Mouse (Mus musculus) intestine, embryonic 16.5 days (tissue): ENCODE measurements around the gene Tatdn3. TPM values are rescaled to one million over a fixed set of nuclear protein-coding genes. Genes with fewer than 3 reads are reported as not detected.

Experiments used
- ATAC-seq: fragments of 200-750 bp; cut with Nextera tagmentation; 2 replicates; pipeline ENCODE4 v1.8.0; 2017; ENCODE audit warnings: moderate TSS enrichment, moderate library complexity
- H3K27ac ChIP-seq: fragments of 300-500 bp; sonication (generic); 2 replicates; pipeline ENCODE4 v1.5.1; 2014; ENCODE audit warnings: mild to moderate bottlenecking, low read length
- H3K27me3 ChIP-seq: fragments of 300-500 bp; sonication (generic); replicated peaks from 2 replicates; pipeline ENCODE4 v1.6.1; 2014; ENCODE audit warnings: low read length, control low read depth, mixed read lengths; ENCODE audit not compliant: control insufficient read depth, insufficient read depth
- H3K36me3 ChIP-seq: fragments of 300-500 bp; sonication (generic); 2 replicates; pipeline ENCODE4 v1.6.1; 2014; ENCODE audit warnings: low read length, control low read depth; ENCODE audit not compliant: control insufficient read depth, insufficient read depth
- H3K4me1 ChIP-seq: fragments of 300-500 bp; sonication (generic); 2 replicates; pipeline ENCODE4 v1.6.1; 2014; ENCODE audit warnings: low read length, control low read depth, mixed read lengths; ENCODE audit not compliant: control insufficient read depth, insufficient read depth
- H3K4me2 ChIP-seq: fragments of 300-500 bp; sonication (generic); 2 replicates; pipeline ENCODE4 v1.6.1; 2014; ENCODE audit warnings: low read depth, low read length, control low read depth
- H3K4me3 ChIP-seq: fragments of 300-500 bp; sonication (generic); 2 replicates; pipeline ENCODE4 v1.5.1; 2014; ENCODE audit warnings: mild to moderate bottlenecking, low read length
- H3K9ac ChIP-seq: fragments of 300-500 bp; sonication (generic); 2 replicates; pipeline ENCODE4 v1.6.1; 2014; ENCODE audit warnings: low read depth, low read length
- H3K9me3 ChIP-seq: fragments of 300-500 bp; sonication (generic); 2 replicates; pipeline ENCODE4 v1.6.1; 2016; ENCODE audit warnings: low read length, control low read depth; ENCODE audit not compliant: control insufficient read depth
- WGBS: fragments of 180-500 bp; shearing (Covaris S2); extraction: QIAGEN DNeasy Blood & Tissue Kit; methylation state at CpG from one replicate; pipeline ENCODE4 v1.1.7; 2014; 5-methylcytosine and 5-hydroxymethylcytosine counted together
- polyA plus RNA-seq: library from polyadenylated mRNA; unstranded; fragments of >200 nt; fragmentation: Nextera tagmentation; extraction: Ambion mirVana; gene quantifications from 2 replicates; pipeline ENCODE4 v1.2.1, GENCODE M21; 2015

Gene Tatdn3
- polyA plus RNA-seq, 1 experiment from 2014 or later = 13.4 TPM

DNA sequence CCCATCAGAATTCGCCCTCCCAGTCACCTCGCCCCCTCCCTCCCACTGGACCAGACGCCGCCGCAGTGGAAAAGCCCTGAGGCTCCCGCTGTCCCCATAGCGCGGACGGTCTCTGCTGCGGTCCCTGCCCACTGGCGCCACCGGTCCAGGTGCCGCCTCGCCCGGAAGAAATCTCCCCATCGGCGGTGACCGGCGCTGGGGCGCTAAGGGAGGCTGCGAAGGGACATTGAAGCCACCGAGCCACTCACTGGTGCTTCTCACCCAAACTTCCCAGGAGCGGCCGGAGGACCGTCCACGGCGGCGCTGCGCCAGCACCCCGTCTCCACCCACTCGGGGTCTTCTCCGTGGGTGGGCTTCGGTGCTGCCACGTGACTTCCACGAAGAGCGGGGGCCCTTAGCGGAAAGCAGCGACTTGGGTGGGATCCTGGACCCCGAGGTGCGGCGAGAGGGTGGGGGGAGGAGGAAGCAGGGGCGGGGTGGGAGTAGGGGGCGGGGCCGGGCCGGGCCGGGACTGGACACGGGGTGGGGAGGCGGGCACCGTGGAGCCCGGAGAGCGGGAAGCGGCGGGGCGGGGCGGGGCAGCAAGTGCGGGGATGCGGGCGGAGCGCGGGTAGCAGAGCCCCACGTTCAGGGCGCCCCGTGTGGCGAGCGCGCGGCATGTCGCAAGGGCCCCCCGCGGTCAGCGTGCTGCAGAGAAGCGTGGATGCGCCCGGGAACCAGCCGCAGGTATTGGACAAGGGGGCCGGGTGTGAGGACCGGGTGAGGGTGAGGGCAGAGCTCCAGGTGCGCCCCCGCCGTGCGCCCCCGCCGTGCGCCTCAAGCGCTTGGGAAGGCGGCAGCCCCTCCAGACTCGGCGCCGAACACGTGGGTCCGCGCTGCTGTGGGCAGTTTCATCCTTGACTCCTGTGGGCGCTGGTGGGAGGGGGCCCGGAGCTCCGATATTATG is 35.3 kb upstream of the Tatdn3 start, which contains the start of gene Batf3:
Gene Batf3 (plus strand): TSS at position 46 of the 946 bp plus-strand sequence.
- H3K9ac ChIP-seq = peak within 1 kb of the TSS; percentile 76
- peaks cover 15% of the 10 kb centered on the region for H3K4me1 ChIP-seq
- peak within 1 kb of the TSS; percentile 100 for H3K4me2 ChIP-seq
- ATAC-seq = peak; percentile 74
- H3K4me3 ChIP-seq = peak within 1 kb of the TSS; percentile 72
- under 1% methylated on average over 80 of the region's 95 CpGs for WGBS
- no peak within 1 kb of the TSS; the same call in 1 of the 2 replicates for H3K27ac ChIP-seq
- no peaks in the 10 kb centered on the region for H3K36me3 ChIP-seq
- H3K9me3 ChIP-seq = no peaks in the 10 kb centered on the region
- H3K27me3 ChIP-seq = peaks cover 4% of the 10 kb centered on the region; the same call in 1 of the 2 replicates

DNA sequence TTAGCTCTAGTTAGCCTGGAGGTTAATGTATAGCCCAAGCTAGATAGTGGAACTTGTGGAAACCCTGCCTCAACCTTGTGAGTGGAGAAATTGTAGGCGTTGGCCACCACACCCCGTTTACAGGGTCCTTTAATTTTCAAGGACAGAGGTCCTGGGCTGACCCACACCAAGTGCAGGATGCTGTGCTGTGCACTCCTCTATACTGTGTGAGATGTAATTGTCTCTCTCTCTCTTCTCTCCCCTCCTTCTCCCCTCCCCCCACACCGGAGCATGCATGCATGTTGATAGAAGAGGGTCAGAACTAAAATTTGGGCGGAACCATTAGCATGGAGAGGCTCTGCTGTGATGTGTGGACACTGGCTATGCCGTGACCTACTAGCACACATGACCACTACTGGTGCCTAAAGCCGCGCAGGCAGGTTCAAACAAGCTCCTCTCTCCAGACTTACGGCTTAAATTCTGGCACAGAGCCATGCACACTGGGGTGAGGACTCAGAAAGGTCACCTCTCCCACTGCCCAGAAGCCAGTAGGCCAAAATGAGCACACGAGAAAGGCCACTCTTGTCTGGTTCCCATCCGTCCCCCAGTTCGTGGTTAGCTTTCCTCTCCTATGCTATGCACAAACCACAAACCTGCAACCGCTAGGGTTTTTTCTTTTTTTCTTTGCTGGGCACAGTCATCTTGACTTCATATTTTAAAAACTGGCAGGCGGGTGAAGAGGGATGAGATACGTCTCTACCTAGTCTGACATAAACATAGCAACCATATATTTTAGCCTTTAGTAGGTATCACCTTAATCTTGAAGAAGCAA is 34.3 kb upstream of the Tatdn3 start:
- Histone ChIP-seq H3K4me2 (peak overlapping the region; percentile 100), H3K4me3 (peak overlapping the region; percentile 72), H3K4me1 (peaks cover 15% of the 10 kb centered on the region), H3K27ac (no peak overlapping the region; the same call in 1 of the 2 replicates), H3K9ac (no peak overlapping the region), H3K27me3 (peaks cover 4% of the 10 kb centered on the region; the same call in 1 of the 2 replicates), H3K36me3 (no peaks in the 10 kb centered on the region), H3K9me3 (no peaks in the 10 kb centered on the region)
- 41% methylated on average over 14 of the region's 14 CpGs for WGBS
- ATAC-seq = peak; percentile 47

DNA sequence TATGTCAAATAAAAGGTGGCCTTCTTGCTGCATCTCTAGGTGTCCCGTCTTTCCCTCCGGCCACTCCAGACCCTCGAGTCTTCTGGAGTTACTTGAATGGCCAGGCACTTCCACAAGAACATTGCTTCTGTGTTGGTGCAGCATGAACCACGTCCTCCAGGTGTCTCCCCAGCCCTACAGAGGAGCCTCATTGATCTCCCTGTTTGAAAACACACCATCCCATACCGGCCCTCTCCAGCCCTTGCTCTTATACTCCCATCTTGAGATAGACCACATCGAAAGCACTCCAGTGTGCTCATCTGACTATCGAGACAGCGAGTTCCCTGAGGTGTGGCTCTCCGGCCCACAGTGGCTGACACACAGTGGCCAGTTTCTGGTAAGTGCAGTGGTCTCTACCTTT is 32.3 kb upstream of the Tatdn3 start:
- 76% methylated on average over 9 of the region's 9 CpGs for WGBS
- Histone ChIP-seq H3K36me3 (no peaks in the 10 kb centered on the region), H3K27ac (no peak overlapping the region), H3K9ac (no peak overlapping the region), H3K4me3 (no peak overlapping the region), H3K4me2 (no peak overlapping the region), H3K9me3 (no peaks in the 10 kb centered on the region), H3K27me3 (peaks cover 4% of the 10 kb centered on the region; the same call in 1 of the 2 replicates), H3K4me1 (peaks cover 15% of the 10 kb centered on the region)
- ATAC-seq = no peak

DNA sequence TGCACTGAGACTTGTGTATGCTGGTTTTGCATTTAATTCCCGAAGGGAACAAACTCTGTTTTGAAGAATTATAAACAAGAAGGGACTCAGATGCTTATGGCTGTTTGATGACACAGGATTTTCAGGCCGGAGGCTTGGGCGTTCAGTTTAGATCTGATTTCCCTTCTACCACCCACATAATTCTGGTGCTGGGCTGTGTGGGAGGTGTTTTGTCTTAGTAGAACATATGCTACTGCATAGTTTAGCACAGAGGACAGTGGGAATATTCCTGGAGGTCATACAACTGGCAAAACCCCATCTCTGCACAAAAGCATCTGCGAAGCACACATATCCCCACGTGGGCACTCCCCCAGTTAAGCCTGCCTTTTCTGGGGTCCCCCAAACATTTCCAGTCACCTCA is 30.8 kb upstream of the Tatdn3 start:
- WGBS = 62% methylated on average over 5 of the region's 5 CpGs
- H3K4me2 ChIP-seq = no peak overlapping the region
- peaks cover 15% of the 10 kb centered on the region for H3K4me1 ChIP-seq
- no peaks in the 10 kb centered on the region for H3K9me3 ChIP-seq
- peak overlapping the region; percentile 18; the same call in 1 of the 2 replicates for H3K27ac ChIP-seq
- H3K9ac ChIP-seq = no peak overlapping the region
- H3K27me3 ChIP-seq = no peaks in the 10 kb centered on the region
- no peak for ATAC-seq
- no peak overlapping the region for H3K4me3 ChIP-seq
- no peaks in the 10 kb centered on the region for H3K36me3 ChIP-seq

DNA sequence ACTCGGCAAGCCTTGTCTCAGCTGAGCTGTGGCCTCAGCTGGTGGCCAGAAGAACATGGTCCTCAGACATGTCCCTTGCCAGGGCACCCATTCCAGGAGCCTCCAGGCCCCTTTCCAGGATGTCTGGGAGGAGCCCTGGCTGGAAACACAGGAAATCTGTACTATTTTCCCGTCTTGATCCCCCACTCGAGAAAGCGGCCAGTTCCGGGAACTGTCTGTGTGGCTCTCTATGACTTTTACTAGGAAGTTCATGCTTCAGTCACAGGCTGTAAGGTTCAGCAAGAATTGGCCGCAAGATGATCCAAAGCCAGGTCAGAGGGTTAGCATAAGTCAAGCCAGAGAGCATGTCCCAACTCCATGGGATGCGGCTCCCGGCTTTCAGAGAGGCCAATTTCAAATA is 29.3 kb upstream of the Tatdn3 start:
- no peaks in the 10 kb centered on the region for H3K27me3 ChIP-seq
- WGBS = 77% methylated on average over 8 of the region's 8 CpGs
- H3K4me1 ChIP-seq = peaks cover 8% of the 10 kb centered on the region
- H3K9ac ChIP-seq = no peak overlapping the region
- H3K4me2 ChIP-seq = no peak overlapping the region
- H3K27ac ChIP-seq = no peak overlapping the region
- H3K36me3 ChIP-seq = no peaks in the 10 kb centered on the region
- no peak overlapping the region for H3K4me3 ChIP-seq
- no peaks in the 10 kb centered on the region for H3K9me3 ChIP-seq
- no peak for ATAC-seq

DNA sequence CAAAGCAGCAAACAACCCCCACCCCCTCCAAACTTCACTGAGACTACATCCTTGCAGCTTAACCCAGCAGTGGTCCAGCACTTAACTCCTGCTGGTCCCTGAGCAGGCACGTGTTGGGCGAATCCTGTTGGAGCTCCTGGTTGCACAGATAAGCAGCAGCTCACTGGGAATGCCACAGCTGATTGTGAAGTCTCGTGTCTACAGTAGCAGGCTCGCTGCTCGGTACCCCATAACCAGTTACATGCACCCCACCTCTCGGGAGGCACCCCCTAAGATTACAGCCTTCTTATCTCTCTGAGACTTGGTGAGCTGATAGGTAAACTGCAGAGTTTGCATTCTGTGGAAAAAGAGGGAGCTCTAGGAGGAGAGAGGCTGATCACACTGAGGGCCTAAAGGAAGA is 26.6 kb upstream of the Tatdn3 start:
- Histone ChIP-seq H3K9me3 (no peaks in the 10 kb centered on the region), H3K4me2 (no peak overlapping the region), H3K4me3 (no peak overlapping the region), H3K4me1 (peaks cover 2% of the 10 kb centered on the region; the same call in 1 of the 2 replicates), H3K27me3 (no peaks in the 10 kb centered on the region), H3K36me3 (no peaks in the 10 kb centered on the region), H3K9ac (no peak overlapping the region), H3K27ac (no peak overlapping the region)
- peak; percentile 34; the same call in 1 of the 2 replicates for ATAC-seq
- WGBS = 64% methylated on average over 6 of the region's 6 CpGs

DNA sequence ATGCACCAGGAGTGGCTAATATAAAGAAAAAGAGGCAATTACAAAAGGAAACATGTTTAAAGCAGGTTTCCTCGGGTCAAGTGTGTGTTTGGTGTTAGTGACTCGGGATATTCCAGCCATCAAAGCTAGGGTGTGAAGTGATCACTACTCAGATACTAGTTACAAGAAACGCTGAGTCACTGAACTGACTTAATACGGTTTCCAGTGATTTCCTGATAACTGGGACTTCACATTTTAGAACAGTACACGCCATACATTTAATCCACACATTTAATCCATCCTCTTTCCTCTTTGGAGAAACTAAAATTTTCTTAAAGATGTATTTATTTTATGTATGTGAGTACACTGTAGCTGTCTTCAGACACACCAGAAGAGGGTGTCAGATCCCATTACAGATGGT is 25.2 kb upstream of the Tatdn3 start:
- WGBS = 79% methylated on average over 5 of the region's 5 CpGs
- H3K9me3 ChIP-seq = no peaks in the 10 kb centered on the region

DNA sequence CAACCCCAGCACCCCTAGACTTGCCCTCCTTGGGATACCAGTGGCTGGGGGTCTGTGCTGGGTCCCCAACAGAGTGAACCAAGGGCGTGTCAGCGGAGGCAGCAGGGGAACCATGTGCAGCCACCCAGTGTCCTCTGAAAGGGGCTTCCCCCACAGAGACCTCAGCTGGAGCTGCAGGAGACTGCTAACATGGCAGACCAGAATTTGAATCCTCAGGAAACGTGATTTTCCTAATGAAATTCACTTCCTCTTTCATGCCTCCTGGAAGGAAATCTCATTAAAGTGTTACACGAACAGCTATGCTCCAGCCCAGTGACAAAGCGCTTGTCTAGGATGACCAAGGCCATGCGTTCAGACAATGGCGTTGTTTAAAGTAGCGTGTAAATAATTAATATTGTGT is 24.2 kb upstream of the Tatdn3 start:
- Histone ChIP-seq H3K27me3 (no peaks in the 10 kb centered on the region), H3K9me3 (no peaks in the 10 kb centered on the region), H3K4me2 (no peak overlapping the region), H3K36me3 (0 out of 2 replicates have a peak, but pooled peaks cover 5% of the 10 kb centered on the region), H3K4me1 (peaks cover 2% of the 10 kb centered on the region; the same call in 1 of the 2 replicates), H3K9ac (no peak overlapping the region), H3K4me3 (no peak overlapping the region), H3K27ac (no peak overlapping the region; the same call in 1 of the 2 replicates)
- WGBS = 73% methylated on average over 8 of the region's 8 CpGs
- no peak for ATAC-seq

More for the DNA sequence above, 25.2 kb upstream of the Tatdn3 start:
- Histone ChIP-seq H3K36me3 (no peaks in the 10 kb centered on the region), H3K4me3 (no peak overlapping the region), H3K27me3 (no peaks in the 10 kb centered on the region), H3K4me2 (no peak overlapping the region), H3K9ac (no peak overlapping the region), H3K27ac (no peak overlapping the region), H3K4me1 (peaks cover 2% of the 10 kb centered on the region; the same call in 1 of the 2 replicates)
- ATAC-seq = no peak
